Mouse (Mus musculus): Measurements from ENCODE around the gene Tap2. TPM values are rescaled to one million over a fixed set of nuclear protein-coding genes. Genes with fewer than 3 reads are reported as not detected.

Tap2 gene
- polyA plus RNA-seq, 1 experiment from 2014 or later = 0.44 TPM

DNA sequence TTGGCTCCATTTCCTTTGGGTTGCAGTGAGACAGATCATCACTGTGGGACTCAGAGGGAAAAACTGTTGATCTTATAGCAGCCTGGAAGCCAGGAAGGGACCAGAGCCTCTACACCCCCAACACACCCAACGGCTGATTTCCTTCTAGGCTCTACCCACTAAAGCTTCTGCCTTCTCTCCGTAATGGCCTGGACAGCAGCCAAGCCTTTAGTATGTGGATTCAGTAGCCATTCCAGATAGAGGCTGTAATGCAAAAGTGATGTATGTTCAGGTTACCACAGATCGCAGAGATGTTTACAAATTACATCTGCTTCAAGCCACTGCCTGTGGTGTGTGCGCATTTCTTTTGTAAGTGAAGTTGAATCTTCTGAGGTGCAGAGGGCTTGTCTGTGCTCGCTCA is 57.2 kb downstream of the Tap2 start:
- Histone ChIP-seq H3K9ac (ENCODE audit: low read depth, low read length) (no peak overlapping the region), H3K4me3 (ENCODE audit: low read depth, low read length) (no peak overlapping the region), H3K9me3 (replicated peaks; ENCODE audit: control insufficient read depth, low read length) (no peaks in the 10 kb centered on the region), H3K4me2 (no peak overlapping the region), H3K36me3 (ENCODE audit: control insufficient read depth, insufficient read depth, low read length) (no peaks in the 10 kb centered on the region), H3K27ac (ENCODE audit: low read depth, low read length) (no peak overlapping the region), H3K27me3 (ENCODE audit: control insufficient read depth, insufficient read depth, low read length) (peaks cover 26% of the 10 kb centered on the region), H3K4me1 (ENCODE audit: control insufficient read depth, insufficient read depth, low read length) (no peaks in the 10 kb centered on the region; the same call in 1 of the 2 replicates)
- no peak for ATAC-seq (replicated peaks; ENCODE audit: insufficient number of reproducible peaks, low FRiP score, low TSS enrichment)
- 68% methylated on average over 5 of the region's 5 CpGs for WGBS (ENCODE audit: insufficient replicate concordance)

DNA sequence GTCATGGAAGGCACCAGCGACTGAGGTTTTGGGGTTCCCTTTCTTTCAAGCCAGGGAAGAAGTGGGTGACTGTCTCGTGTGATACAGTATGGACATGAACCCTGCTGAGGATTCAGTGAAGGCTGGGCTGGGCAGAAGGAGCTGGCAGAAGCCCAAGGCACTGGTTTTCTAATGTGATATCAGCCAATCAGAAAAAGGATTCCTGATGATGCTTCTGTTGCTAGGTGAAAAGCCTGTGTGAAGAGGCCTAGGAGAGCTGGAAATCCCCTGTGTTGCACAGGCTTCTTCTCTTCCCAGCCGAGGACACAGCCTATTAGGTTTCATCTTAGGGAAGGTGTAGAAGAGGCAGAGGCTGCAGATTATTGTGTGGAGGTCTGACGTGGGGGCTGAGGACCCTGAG is 58.2 kb downstream of the Tap2 start:
- H3K9ac ChIP-seq (ENCODE audit: low read depth, low read length) = no peak overlapping the region
- no peak for ATAC-seq (replicated peaks; ENCODE audit: insufficient number of reproducible peaks, low FRiP score, low TSS enrichment)
- no peaks in the 10 kb centered on the region for H3K36me3 ChIP-seq (ENCODE audit: control insufficient read depth, insufficient read depth, low read length)
- no peak overlapping the region for H3K4me3 ChIP-seq (ENCODE audit: low read depth, low read length)
- H3K27me3 ChIP-seq (ENCODE audit: control insufficient read depth, insufficient read depth, low read length) = peaks cover 26% of the 10 kb centered on the region
- no peaks in the 10 kb centered on the region; the same call in 1 of the 2 replicates for H3K4me1 ChIP-seq (ENCODE audit: control insufficient read depth, insufficient read depth, low read length)
- H3K4me2 ChIP-seq = no peak overlapping the region
- 28% methylated on average over 4 of the region's 4 CpGs for WGBS (ENCODE audit: insufficient replicate concordance)
- no peak overlapping the region for H3K27ac ChIP-seq (ENCODE audit: low read depth, low read length)
- no peaks in the 10 kb centered on the region for H3K9me3 ChIP-seq (replicated peaks; ENCODE audit: control insufficient read depth, low read length)

DNA sequence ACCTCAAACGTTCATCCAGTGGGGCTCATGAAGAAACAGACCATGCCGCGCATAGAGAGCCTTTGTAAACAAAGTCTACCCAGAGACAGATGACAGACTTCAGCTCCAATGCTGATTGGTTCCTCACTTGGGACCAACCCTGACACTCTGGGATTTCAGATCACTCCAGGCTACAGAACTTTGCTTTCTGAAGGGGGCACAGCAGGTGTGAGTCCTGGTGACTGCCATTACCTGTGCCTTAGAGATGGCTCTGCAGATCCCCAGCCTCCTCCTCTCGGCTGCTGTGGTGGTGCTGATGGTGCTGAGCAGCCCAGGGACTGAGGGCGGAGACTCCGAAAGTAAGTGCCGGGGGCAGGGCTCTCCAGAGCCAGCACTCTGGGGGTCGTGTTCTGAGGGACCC is 59.7 kb downstream of the Tap2 start:
- Histone ChIP-seq H3K9me3 (replicated peaks; ENCODE audit: control insufficient read depth, low read length) (no peaks in the 10 kb centered on the region), H3K4me1 (ENCODE audit: control insufficient read depth, insufficient read depth, low read length) (no peaks in the 10 kb centered on the region; the same call in 1 of the 2 replicates), H3K4me3 (ENCODE audit: low read depth, low read length) (peak overlapping the region; percentile 61), H3K27ac (ENCODE audit: low read depth, low read length) (no peak overlapping the region), H3K4me2 (peak overlapping the region; percentile 97), H3K9ac (ENCODE audit: low read depth, low read length) (no peak overlapping the region), H3K36me3 (ENCODE audit: control insufficient read depth, insufficient read depth, low read length) (no peaks in the 10 kb centered on the region), H3K27me3 (ENCODE audit: control insufficient read depth, insufficient read depth, low read length) (peaks cover 26% of the 10 kb centered on the region)
- 0% methylated on average over 8 of the region's 8 CpGs for WGBS (ENCODE audit: insufficient replicate concordance)
- ATAC-seq (replicated peaks; ENCODE audit: insufficient number of reproducible peaks, low FRiP score, low TSS enrichment) = peak; percentile 72

DNA sequence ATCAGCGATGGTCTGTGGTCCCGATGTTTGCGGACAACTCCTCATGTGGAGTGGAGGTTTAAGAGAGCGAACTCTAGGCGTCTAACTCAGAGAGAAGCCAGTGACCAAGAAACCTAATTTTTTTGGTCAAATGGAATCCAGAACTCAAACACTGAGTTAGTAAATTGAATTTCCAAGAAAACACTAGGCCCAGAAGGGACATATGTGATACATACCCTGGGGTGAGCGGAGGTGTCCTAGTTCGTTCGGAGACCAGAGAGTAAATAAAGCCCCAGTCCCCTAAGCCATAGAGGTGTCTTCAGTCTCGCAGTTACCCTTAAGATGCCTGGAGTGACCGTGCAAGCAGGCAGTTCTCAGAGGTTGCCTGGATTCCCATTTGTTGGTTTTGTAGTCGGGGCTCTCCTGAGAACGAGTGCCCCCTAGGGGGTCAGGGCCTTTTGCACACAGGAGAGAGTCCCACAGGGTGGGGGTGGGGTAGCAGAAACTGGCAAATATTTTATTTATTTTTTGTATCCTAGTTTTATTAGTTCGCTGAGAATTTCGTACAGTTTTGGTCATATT is 60.6 kb downstream of the Tap2 start:
- no peaks in the 10 kb centered on the region for H3K36me3 ChIP-seq (ENCODE audit: control insufficient read depth, insufficient read depth, low read length)
- H3K4me1 ChIP-seq (ENCODE audit: control insufficient read depth, insufficient read depth, low read length) = no peaks in the 10 kb centered on the region; the same call in 1 of the 2 replicates
- no peaks in the 10 kb centered on the region for H3K9me3 ChIP-seq (replicated peaks; ENCODE audit: control insufficient read depth, low read length)
- 4% methylated on average over 14 of the region's 14 CpGs for WGBS (ENCODE audit: insufficient replicate concordance)
- H3K4me2 ChIP-seq = peak overlapping the region; percentile 97
- peak overlapping the region; percentile 61 for H3K4me3 ChIP-seq (ENCODE audit: low read depth, low read length)
- peaks cover 22% of the 10 kb centered on the region for H3K27me3 ChIP-seq (ENCODE audit: control insufficient read depth, insufficient read depth, low read length)
- no peak for ATAC-seq (replicated peaks; ENCODE audit: insufficient number of reproducible peaks, low FRiP score, low TSS enrichment)
- H3K27ac ChIP-seq (ENCODE audit: low read depth, low read length) = no peak overlapping the region
- no peak overlapping the region for H3K9ac ChIP-seq (ENCODE audit: low read depth, low read length)

DNA sequence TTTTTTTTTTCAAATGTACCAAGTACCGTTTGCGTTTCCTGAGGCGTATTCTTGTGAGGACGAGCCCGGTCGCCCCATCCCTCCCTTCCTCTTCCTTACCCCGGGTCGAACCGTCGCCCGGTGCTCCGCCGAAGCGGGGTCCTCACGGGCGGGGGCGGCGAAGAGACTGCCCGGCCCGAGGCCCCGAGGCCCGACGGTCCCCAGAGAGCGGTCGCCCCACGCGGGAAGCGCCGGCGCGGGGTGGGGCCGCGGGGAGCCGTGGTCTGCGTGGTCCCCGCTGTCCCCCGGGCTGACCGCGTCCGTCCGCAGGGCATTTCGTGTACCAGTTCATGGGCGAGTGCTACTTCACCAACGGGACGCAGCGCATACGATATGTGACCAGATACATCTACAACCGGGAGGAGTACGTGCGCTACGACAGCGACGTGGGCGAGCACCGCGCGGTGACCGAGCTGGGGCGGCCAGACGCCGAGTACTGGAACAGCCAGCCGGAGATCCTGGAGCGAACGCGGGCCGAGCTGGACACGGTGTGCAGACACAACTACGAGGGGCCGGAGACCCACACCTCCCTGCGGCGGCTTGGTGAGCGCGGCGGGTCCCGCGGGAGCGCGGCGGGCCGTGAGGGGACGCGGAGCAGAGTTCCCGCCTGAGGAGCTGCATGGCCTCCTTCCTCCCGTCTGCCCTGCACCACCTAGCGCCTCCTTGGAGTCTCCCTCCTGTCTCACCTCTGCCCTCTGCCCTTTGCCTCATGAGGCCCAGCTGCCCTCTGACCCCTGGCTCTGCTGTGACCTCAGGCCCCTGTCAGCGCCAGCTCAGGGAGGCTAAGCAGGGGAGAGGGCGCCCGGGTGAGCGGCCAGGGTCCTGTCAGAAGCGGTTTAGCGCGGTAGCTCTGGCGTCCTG is 61.4 kb downstream of the Tap2 start:
- H3K9ac ChIP-seq (ENCODE audit: low read depth, low read length) = peak overlapping the region; percentile 72
- H3K36me3 ChIP-seq (ENCODE audit: control insufficient read depth, insufficient read depth, low read length) = no peaks in the 10 kb centered on the region
- WGBS (ENCODE audit: insufficient replicate concordance) = under 1% methylated on average over 91 of the region's 93 CpGs
- peaks cover 15% of the 10 kb centered on the region for H3K27me3 ChIP-seq (ENCODE audit: control insufficient read depth, insufficient read depth, low read length)
- H3K9me3 ChIP-seq (replicated peaks; ENCODE audit: control insufficient read depth, low read length) = no peaks in the 10 kb centered on the region
- ATAC-seq (replicated peaks; ENCODE audit: insufficient number of reproducible peaks, low FRiP score, low TSS enrichment) = 0 out of 2 replicates have a peak, but pooled peaks have one; percentile 24
- H3K27ac ChIP-seq (ENCODE audit: low read depth, low read length) = no peak overlapping the region
- H3K4me3 ChIP-seq (ENCODE audit: low read depth, low read length) = peak overlapping the region; percentile 61
- peak overlapping the region; percentile 97 for H3K4me2 ChIP-seq
- H3K4me1 ChIP-seq (ENCODE audit: control insufficient read depth, insufficient read depth, low read length) = no peaks in the 10 kb centered on the region; the same call in 1 of the 2 replicates

Other genes with a start within 250 kb of the Tap2 start
- 28.1 and 29.5 TPM in 2 replicates for gene Vps52, start 247.7 kb upstream of the Tap2 start, polyA plus RNA-seq (2014; fragmentation: Nextera tagmentation; extraction: Ambion mirVana)
- 1,135 and 1,150 TPM in 2 replicates for gene Rps18, start 247.5 kb upstream of the Tap2 start, polyA plus RNA-seq (2014; fragmentation: Nextera tagmentation; extraction: Ambion mirVana)
- gene H2-K1, start 203.2 kb upstream of the Tap2 start, polyA plus RNA-seq (2014; fragmentation: Nextera tagmentation; extraction: Ambion mirVana) = 13.8 and 13.9 TPM in 2 replicates
- gene Ring1, start 178.8 kb upstream of the Tap2 start, polyA plus RNA-seq (2014; fragmentation: Nextera tagmentation; extraction: Ambion mirVana) = 3.9 and 4.4 TPM in 2 replicates
- 29.4 and 35.5 TPM in 2 replicates for gene H2-Ke6, start 175.5 kb upstream of the Tap2 start, polyA plus RNA-seq (2014; fragmentation: Nextera tagmentation; extraction: Ambion mirVana)
- 61.4 and 67.2 TPM in 2 replicates for gene Slc39a7, start 171.8 kb upstream of the Tap2 start, polyA plus RNA-seq (2014; fragmentation: Nextera tagmentation; extraction: Ambion mirVana)
- gene Rxrb, start 171.7 kb upstream of the Tap2 start, polyA plus RNA-seq (2014; fragmentation: Nextera tagmentation; extraction: Ambion mirVana) = 13.8 and 14.6 TPM in 2 replicates
- 0.31 and 0.70 TPM in 2 replicates for gene Col11a2, start 164.1 kb upstream of the Tap2 start, polyA plus RNA-seq (2014; fragmentation: Nextera tagmentation; extraction: Ambion mirVana)
- gene H2-Oa, start 111.2 kb upstream of the Tap2 start, polyA plus RNA-seq (2014; fragmentation: Nextera tagmentation; extraction: Ambion mirVana) = 0.34 and 1.2 TPM in 2 replicates
- 6.2 and 8.1 TPM in 2 replicates for gene H2-DMa, start 84.0 kb upstream of the Tap2 start, polyA plus RNA-seq (2014; fragmentation: Nextera tagmentation; extraction: Ambion mirVana)
- 59.7 and 105 TPM in 2 replicates for gene Brd2, start 80.9 kb upstream of the Tap2 start, polyA plus RNA-seq (2014; fragmentation: Nextera tagmentation; extraction: Ambion mirVana)
- gene H2-DMb2, start 60.2 kb upstream of the Tap2 start, polyA plus RNA-seq (2014; fragmentation: Nextera tagmentation; extraction: Ambion mirVana) = 0.20 TPM in 1 of 2 replicates, not detected in the other
- gene H2-DMb1, start 50.5 kb upstream of the Tap2 start, polyA plus RNA-seq (2014; fragmentation: Nextera tagmentation; extraction: Ambion mirVana) = 0.27 and 0.29 TPM in 2 replicates
- 0.63 and 0.86 TPM in 2 replicates for gene Tap1, start 16.0 kb upstream of the Tap2 start, polyA plus RNA-seq (2014; fragmentation: Nextera tagmentation; extraction: Ambion mirVana)
- 0.42 and 0.59 TPM in 2 replicates for gene Psmb9, start 15.8 kb upstream of the Tap2 start, polyA plus RNA-seq (2014; fragmentation: Nextera tagmentation; extraction: Ambion mirVana)
- 1.5 and 2.5 TPM in 2 replicates for gene Psmb8, start 5.8 kb upstream of the Tap2 start, polyA plus RNA-seq (2014; fragmentation: Nextera tagmentation; extraction: Ambion mirVana)
- not detected in 2 replicates for gene H2-Ob, start 35.4 kb downstream of the Tap2 start, polyA plus RNA-seq (2014; fragmentation: Nextera tagmentation; extraction: Ambion mirVana)
- 11.7 and 13.5 TPM in 2 replicates for gene H2-Ab1, start 54.2 kb downstream of the Tap2 start, polyA plus RNA-seq (2014; fragmentation: Nextera tagmentation; extraction: Ambion mirVana)
- gene H2-Aa, start 84.3 kb downstream of the Tap2 start, polyA plus RNA-seq (2014; fragmentation: Nextera tagmentation; extraction: Ambion mirVana) = not detected in 2 replicates
- 1.5 and 2.3 TPM in 2 replicates for gene H2-Eb1, start 102.3 kb downstream of the Tap2 start, polyA plus RNA-seq (2014; fragmentation: Nextera tagmentation; extraction: Ambion mirVana)
- gene H2-Eb2, start 122.1 kb downstream of the Tap2 start, polyA plus RNA-seq (2014; fragmentation: Nextera tagmentation; extraction: Ambion mirVana) = not detected in 2 replicates
- gene Btnl2, start 151.3 kb downstream of the Tap2 start, polyA plus RNA-seq (2014; fragmentation: Nextera tagmentation; extraction: Ambion mirVana) = not detected in 2 replicates
- gene Btnl1, start 173.6 kb downstream of the Tap2 start, polyA plus RNA-seq (2014; fragmentation: Nextera tagmentation; extraction: Ambion mirVana) = not detected in 2 replicates
- gene BC051142, start 195.3 kb downstream of the Tap2 start, polyA plus RNA-seq (2014; fragmentation: Nextera tagmentation; extraction: Ambion mirVana) = not detected in 2 replicates